Mouse (Mus musculus) mouse trophoblast stem cell (cell line): ENCODE measurements at regions not wholly inside any gene's neighbourhood (a gene's known extent, or its start where the extent isn't known, plus 50 kb on each side); places are given as distances from the start of the nearest gene placed in this dataset.

Experiments
- in situ Hi-C, 2 experiments: fragments of 300-500 bp; cut with MseI, MboI; formaldehyde crosslinking; loops; 2 replicates in 1 of 2; 3 replicates in 1 of 2; pipeline ENCODE4 v1.15.1; 2025

DNA sequence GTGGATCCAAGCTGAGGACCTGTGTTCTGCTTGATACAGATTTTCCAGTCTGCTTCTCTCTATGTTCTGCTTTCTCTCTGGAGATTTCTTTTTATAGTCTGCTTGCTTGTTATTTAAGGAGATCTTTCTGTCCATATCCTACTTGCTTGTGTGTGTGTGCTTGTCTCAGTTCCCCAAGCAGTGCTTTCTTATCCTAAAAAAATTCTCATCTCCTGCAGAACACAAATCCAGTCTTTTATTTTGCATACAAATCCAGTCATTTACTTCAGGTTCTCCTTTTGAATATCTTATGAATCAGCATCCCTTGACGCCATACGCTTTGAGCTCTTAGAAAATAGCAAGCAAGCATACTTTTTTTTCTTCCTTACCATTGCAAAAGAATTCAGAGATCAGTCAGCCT is 310.7 kb upstream of the Cypt14 start:
- in situ Hi-C loops, result no loop called here

DNA sequence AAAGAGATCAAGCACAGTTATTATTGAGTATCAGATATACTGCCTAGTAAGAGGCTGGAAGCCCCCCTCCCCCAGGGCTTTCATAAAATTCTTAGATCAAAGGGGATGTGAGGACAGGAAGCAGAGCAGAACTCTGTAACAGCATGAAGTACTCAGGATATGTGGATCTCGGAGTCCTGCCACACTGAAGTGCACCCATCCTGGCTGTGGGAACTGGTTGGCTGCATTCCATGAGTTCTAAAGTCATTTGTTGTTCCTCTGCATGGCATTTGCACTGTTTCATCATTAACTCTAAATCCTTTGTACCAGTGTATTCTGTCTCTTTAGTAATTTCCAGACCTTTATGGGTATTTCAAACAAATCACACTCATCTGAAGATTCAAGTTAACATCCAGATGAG is 267.0 kb upstream of the Cypt14 start:
- in situ Hi-C loops, result loop anchor here in 1 of 2 experiments (25.0 kb wide), 1 partner anchor 93 kb away; no protein-coding TSS in a partner anchor
